Mouse (Mus musculus) heart, adult 2 months (tissue): Measurements from ENCODE around the gene Rnasel.

ENCODE experiments used
- CTCF ChIP-seq: fragments of 200-600 bp; IDR thresholded peaks from 2 replicates; pipeline ENCODE4 v1.8.1; 2022; ENCODE audit warnings: antibody characterized with exemption, mild to moderate bottlenecking, moderate library complexity
- EP300 ChIP-seq: fragments of 200-500 bp; IDR thresholded peaks from 2 replicates; pipeline ENCODE4 v1.6.1; 2011; ENCODE audit warnings: low read depth, low read length, control low read depth; ENCODE audit not compliant: insufficient read depth

DNA sequence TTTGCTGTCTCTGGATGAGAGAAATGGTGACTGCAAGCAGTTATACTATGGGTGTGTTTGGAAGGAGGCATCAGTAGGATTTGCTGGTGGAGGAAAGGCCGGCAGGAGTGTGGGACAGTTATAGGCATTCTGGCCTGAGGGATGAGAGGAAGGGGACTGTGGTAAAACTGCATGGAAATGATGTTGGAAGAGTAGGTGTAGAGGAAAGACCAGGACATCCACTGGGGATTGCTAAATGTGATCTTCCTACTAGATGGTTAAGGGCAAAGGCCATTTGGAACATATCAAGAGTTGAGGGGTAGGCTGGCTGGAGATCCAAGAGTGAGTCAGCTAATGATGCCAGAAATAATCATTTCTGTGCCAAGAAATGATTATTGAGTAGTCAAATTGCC is 21.5 kb downstream of the Rnasel start:
- TF ChIP-seq EP300 (no peak), CTCF (no peak)
